ENCODE assay signal across 17 mouse cellular contexts in the genomic region with DNA sequence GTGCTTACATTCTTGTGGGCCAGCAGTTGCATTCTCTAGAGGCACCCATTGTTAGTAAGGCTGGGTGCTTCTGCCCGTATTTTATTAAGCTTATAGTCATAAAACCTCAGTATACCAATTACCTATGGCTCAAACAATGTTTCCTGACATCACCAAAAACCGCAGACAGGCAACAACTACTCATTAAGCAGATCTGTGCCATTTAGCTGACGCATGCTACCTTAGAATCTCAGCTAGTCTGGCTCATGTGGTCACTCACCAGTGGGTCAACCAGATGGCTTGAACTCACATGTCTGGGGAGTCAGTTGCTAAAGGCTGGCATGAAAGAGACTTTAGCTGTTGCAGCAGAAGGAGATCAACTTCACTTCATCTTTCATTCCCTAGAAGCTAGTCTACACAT.
"Had no signal": no experiment of that assay in that cellular context is flagged by ENCODE, and none has a peak within 500 bp of the region (broad histone marks: within the 10 kb centered on the region; RNA-seq: fewer than 3 reads in every experiment).

No protein-coding gene starts in this region.

- DNase-seq: lung, adult 18-20 months; lung, embryonic 14.5 days; lung, postnatal 10 days; lung, postnatal 4 days; retina, postnatal 1 day; right cerebral cortex, adult 18-20 months; right cerebral cortex, postnatal 25 days; right cerebral cortex, postnatal 4 days; spleen, adult 18-20 months; thymus, adult 18-20 months; thymus, postnatal 14 days; thymus, postnatal 36 days had no signal

- H3K4me2 ChIP-seq: lung, embryonic 14.5 days; midbrain, embryonic 11.5 days; midbrain, embryonic 13.5 days; midbrain, embryonic 15.5 days; neural tube, embryonic 13.5 days; neural tube, embryonic 15.5 days had no signal

- H3K36me3 ChIP-seq: midbrain, embryonic 13.5 days; midbrain, embryonic 15.5 days; neural tube, embryonic 13.5 days; neural tube, embryonic 15.5 days had no signal

- H3K4me3 ChIP-seq: midbrain, embryonic 13.5 days; midbrain, embryonic 15.5 days; neural tube, embryonic 13.5 days; neural tube, embryonic 15.5 days had no signal

- H3K27me3 ChIP-seq: midbrain, embryonic 13.5 days; midbrain, embryonic 15.5 days; neural tube, embryonic 13.5 days; neural tube, embryonic 15.5 days had no signal
